Mouse (Mus musculus): ENCODE measurements at regions not wholly inside any gene's neighbourhood (a gene's known extent, or its start where the extent isn't known, plus 50 kb on each side); places are given as distances from the start of the nearest gene placed in this dataset.

- no peak for TF ChIP-seq CTCF (IDR thresholded peaks at IDR 0.05; ENCODE audit: low read depth)
- no peak for TF ChIP-seq EP300 (IDR thresholded peaks at IDR 0.05; ENCODE audit: low read depth)
Measured at GRCm38 (mm10) chrX:129656906-129657305, 92.6 kb upstream of the Diaph2 start.

All from heart, postnatal 0 days (tissue).